Mouse (Mus musculus) heart, postnatal 0 days (tissue): ENCODE results near the gene Smco1.
"Not testable (repeated sequence)": the region's sequence is repeated elsewhere in the genome, so short reads cannot be mapped to it uniquely, and the experiment has no call there.

Experiments
- CTCF ChIP-seq: IDR thresholded peaks from 2 replicates; pipeline ENCODE4 v1.5.1; 2016; ENCODE audit warnings: antibody characterized with exemption, control low read depth, low read depth
- EP300 ChIP-seq: IDR thresholded peaks from 2 replicates; pipeline ENCODE4 v1.6.1; 2016; ENCODE audit warnings: antibody characterized with exemption, low read depth

DNA sequence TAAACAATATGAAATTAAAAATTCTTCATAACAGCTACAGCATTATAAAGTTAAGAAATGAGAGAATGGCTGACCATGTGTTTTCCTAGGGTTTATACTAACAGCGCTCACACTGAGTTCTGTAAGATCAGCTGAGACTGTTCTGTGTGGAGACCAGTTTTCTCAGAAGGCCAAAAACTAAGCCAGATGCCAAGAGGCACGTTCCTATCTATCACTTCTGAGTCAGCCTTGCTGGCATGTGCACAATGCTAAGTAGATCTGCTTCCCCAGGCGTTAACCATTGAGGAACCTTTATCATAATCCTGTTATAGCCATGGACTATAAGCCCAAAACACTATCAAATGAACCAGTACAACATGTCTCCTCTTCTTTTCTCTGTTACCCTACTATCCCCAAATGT lies 39.2 kb upstream of the Smco1 start:
- TF ChIP-seq EP300, CTCF: not testable (repeated sequence)
